ENCODE assay signal across 8 mouse cellular contexts in genomic region chr8:70302901-70303300, GRCm38 (mm10). TPM values are rescaled to one million over a fixed set of nuclear protein-coding genes. Genes with fewer than 3 reads are reported as not detected.
DNase-seq lines count a peak whose midpoint lies in the region; ATAC-seq and TF ChIP-seq lines count a peak whose summit lies in the region.

No protein-coding gene starts in this region.

- peak overlapping the region; percentile 87 for H3K9ac ChIP-seq in lung, embryonic 15.5 days
- H3K9ac ChIP-seq in limb, embryonic 13.5 days = peak overlapping the region; percentile 82

- 4% methylated on average over 16 of the region's 16 CpGs for WGBS in lung, embryonic 15.5 days
- WGBS in forebrain, embryonic 10.5 days = 5% methylated on average over 16 of the region's 16 CpGs
- 4% methylated on average over 16 of the region's 16 CpGs for WGBS in limb, embryonic 13.5 days
- WGBS in olfactory bulb, adult 2 months = 3% methylated on average over 16 of the region's 16 CpGs

- TF ChIP-seq CTCF in olfactory bulb, adult 2 months (IDR thresholded peaks at IDR 0.05; ENCODE audit: insufficient read depth, low read depth, low read length) = no peak

- peaks cover 20% of the 10 kb centered on the region for H3K4me1 ChIP-seq in lung, embryonic 15.5 days
- peaks cover 24% of the 10 kb centered on the region for H3K4me1 ChIP-seq in forebrain, embryonic 10.5 days
- peaks cover 28% of the 10 kb centered on the region for H3K4me1 ChIP-seq in limb, embryonic 13.5 days
- H3K4me1 ChIP-seq in olfactory bulb, adult 2 months (ENCODE audit: control insufficient read depth, insufficient read depth, low read length) = peaks cover 9% of the 10 kb centered on the region

- no peak for TF ChIP-seq POLR2A in olfactory bulb, adult 2 months (IDR thresholded peaks at IDR 0.05; ENCODE audit: insufficient read depth, low read depth, low read length)

- peak; percentile 15; the same call in 1 of the 2 replicates for ATAC-seq in lung, embryonic 15.5 days (ENCODE audit: borderline replicate concordance, extremely low read depth, low FRiP score, low TSS enrichment)
- 0 out of 2 replicates have a peak, but pooled peaks have one; percentile 20 for ATAC-seq in limb, embryonic 13.5 days (ENCODE audit: low FRiP score, low read depth)
- ATAC-seq in megakaryocyte progenitor cell, adult 5-6 weeks (replicated peaks; ENCODE audit: poor library complexity) = no peak

- peak overlapping the region; percentile 85 for H3K4me2 ChIP-seq in lung, embryonic 15.5 days
- peak overlapping the region; percentile 94 for H3K4me2 ChIP-seq in limb, embryonic 13.5 days (replicated peaks)

- DNase-seq in lung, postnatal 25 days (ENCODE audit: low spot score) = no peak
- DNase-seq in forebrain, embryonic 10.5 days (ENCODE audit: extremely low spot score, low spot score) = no peak
- DNase-seq in left cerebral cortex, adult 9 months (ENCODE audit: low spot score in 2 of 2) = no peak
- no peak for DNase-seq in thymus, postnatal 14 days

- H3K4me3 ChIP-seq in lung, embryonic 15.5 days = peak overlapping the region; percentile 98
- H3K4me3 ChIP-seq in forebrain, embryonic 10.5 days = peak overlapping the region; percentile 92
- H3K4me3 ChIP-seq in limb, embryonic 13.5 days = peak overlapping the region; percentile 68
- peak overlapping the region; percentile 92 for H3K4me3 ChIP-seq in olfactory bulb, adult 2 months (ENCODE audit: insufficient read depth, low read depth, low read length)

- peaks cover 48% of the 10 kb centered on the region for H3K36me3 ChIP-seq in lung, embryonic 15.5 days
- peaks cover 67% of the 10 kb centered on the region for H3K36me3 ChIP-seq in forebrain, embryonic 10.5 days (replicated peaks)
- H3K36me3 ChIP-seq in limb, embryonic 13.5 days = peaks cover 61% of the 10 kb centered on the region

- peak overlapping the region; percentile 76 for H3K27ac ChIP-seq in lung, embryonic 15.5 days
- H3K27ac ChIP-seq in forebrain, embryonic 10.5 days = peak overlapping the region; percentile 88
- no peak overlapping the region for H3K27ac ChIP-seq in limb, embryonic 13.5 days
- 0 out of 2 replicates have a peak overlapping the region, but pooled peaks have one; percentile 32 for H3K27ac ChIP-seq in olfactory bulb, adult 2 months (ENCODE audit: insufficient read depth, low read depth, low read length)

- no peaks in the 10 kb centered on the region for H3K27me3 ChIP-seq in lung, embryonic 15.5 days
- no peaks in the 10 kb centered on the region for H3K27me3 ChIP-seq in forebrain, embryonic 10.5 days (ENCODE audit: poor library complexity, severe bottlenecking)
- no peaks in the 10 kb centered on the region for H3K27me3 ChIP-seq in limb, embryonic 13.5 days

- no peaks in the 10 kb centered on the region for H3K9me3 ChIP-seq in lung, embryonic 15.5 days
- no peaks in the 10 kb centered on the region for H3K9me3 ChIP-seq in forebrain, embryonic 10.5 days
- H3K9me3 ChIP-seq in limb, embryonic 13.5 days = no peaks in the 10 kb centered on the region

RNA-seq across cellular contexts. Expression of gene Cope, which starts 0.6 kb away (rescaled TPM):
- 332 and 336 TPM in 2 replicates for polyA plus RNA-seq in lung, embryonic 15.5 days (2015; fragmentation: Nextera tagmentation; extraction: Ambion mirVana)
- polyA plus RNA-seq in forebrain, embryonic 10.5 days (2016; fragmentation: Nextera tagmentation; extraction: Ambion mirVana) = 286 and 300 TPM in 2 replicates
- 340 and 345 TPM in 2 replicates for polyA plus RNA-seq in limb, embryonic 13.5 days (2015; fragmentation: Nextera tagmentation; extraction: Ambion mirVana)
- polyA plus RNA-seq in olfactory bulb, adult 2 months (2012; ENCODE audit: insufficient read depth, insufficient read length, low replicate concordance, missing spikeins) = not detected in 2 replicates
- total RNA-seq in megakaryocyte progenitor cell, adult 5-6 weeks (2015) = 214 and 223 TPM in 2 replicates
- 129 and 151 TPM in 2 replicates for total RNA-seq in megakaryocyte progenitor cell, adult 5-6 weeks (2017)

RNA-seq across cellular contexts. Expression of gene Ddx49, which starts 0.6 kb away (rescaled TPM):
- 46.0 and 48.0 TPM in 2 replicates for polyA plus RNA-seq in lung, embryonic 15.5 days (2015; fragmentation: Nextera tagmentation; extraction: Ambion mirVana)
- polyA plus RNA-seq in forebrain, embryonic 10.5 days (2016; fragmentation: Nextera tagmentation; extraction: Ambion mirVana) = 54.9 and 57.2 TPM in 2 replicates
- polyA plus RNA-seq in limb, embryonic 13.5 days (2015; fragmentation: Nextera tagmentation; extraction: Ambion mirVana) = 55.8 and 60.9 TPM in 2 replicates
- polyA plus RNA-seq in olfactory bulb, adult 2 months (2012; ENCODE audit: insufficient read depth, insufficient read length, low replicate concordance, missing spikeins) = not detected in 2 replicates
- total RNA-seq in megakaryocyte progenitor cell, adult 5-6 weeks (2015) = 42.7 and 44.7 TPM in 2 replicates
- 163 and 172 TPM in 2 replicates for total RNA-seq in megakaryocyte progenitor cell, adult 5-6 weeks (2017)

RNA-seq across cellular contexts. Expression of gene Cers1, which starts 12.7 kb away (rescaled TPM):
- polyA plus RNA-seq in lung, embryonic 15.5 days (2015; fragmentation: Nextera tagmentation; extraction: Ambion mirVana) = 3.1 and 3.3 TPM in 2 replicates
- 4.1 and 4.5 TPM in 2 replicates for polyA plus RNA-seq in forebrain, embryonic 10.5 days (2016; fragmentation: Nextera tagmentation; extraction: Ambion mirVana)
- polyA plus RNA-seq in limb, embryonic 13.5 days (2015; fragmentation: Nextera tagmentation; extraction: Ambion mirVana) = 10.0 and 10.2 TPM in 2 replicates
- not detected in 2 replicates for polyA plus RNA-seq in olfactory bulb, adult 2 months (2012; ENCODE audit: insufficient read depth, insufficient read length, low replicate concordance, missing spikeins)
- not detected in 2 replicates for total RNA-seq in megakaryocyte progenitor cell, adult 5-6 weeks (2015)
- not detected in 2 replicates for total RNA-seq in megakaryocyte progenitor cell, adult 5-6 weeks (2017)

RNA-seq across cellular contexts. Expression of gene Homer3, which starts 20.3 kb away (rescaled TPM):
- 70.4 and 73.0 TPM in 2 replicates for polyA plus RNA-seq in lung, embryonic 15.5 days (2015; fragmentation: Nextera tagmentation; extraction: Ambion mirVana)
- polyA plus RNA-seq in forebrain, embryonic 10.5 days (2016; fragmentation: Nextera tagmentation; extraction: Ambion mirVana) = 115 and 120 TPM in 2 replicates
- polyA plus RNA-seq in limb, embryonic 13.5 days (2015; fragmentation: Nextera tagmentation; extraction: Ambion mirVana) = 57.9 and 58.1 TPM in 2 replicates
- polyA plus RNA-seq in olfactory bulb, adult 2 months (2012; ENCODE audit: insufficient read depth, insufficient read length, low replicate concordance, missing spikeins) = not detected in 2 replicates
- 4.2 and 5.8 TPM in 2 replicates for total RNA-seq in megakaryocyte progenitor cell, adult 5-6 weeks (2015)
- total RNA-seq in megakaryocyte progenitor cell, adult 5-6 weeks (2017) = 8.9 and 9.9 TPM in 2 replicates

RNA-seq across cellular contexts. Expression of gene Gdf1, which starts 26.7 kb away (rescaled TPM):
- polyA plus RNA-seq in lung, embryonic 15.5 days (2015; fragmentation: Nextera tagmentation; extraction: Ambion mirVana) = 1.0 TPM in 2 replicates
- polyA plus RNA-seq in forebrain, embryonic 10.5 days (2016; fragmentation: Nextera tagmentation; extraction: Ambion mirVana) = 3.7 and 4.6 TPM in 2 replicates
- polyA plus RNA-seq in limb, embryonic 13.5 days (2015; fragmentation: Nextera tagmentation; extraction: Ambion mirVana) = 0.78 and 2.7 TPM in 2 replicates
- not detected in 2 replicates for polyA plus RNA-seq in olfactory bulb, adult 2 months (2012; ENCODE audit: insufficient read depth, insufficient read length, low replicate concordance, missing spikeins)
- not detected in 2 replicates for total RNA-seq in megakaryocyte progenitor cell, adult 5-6 weeks (2015)
- not detected in 2 replicates for total RNA-seq in megakaryocyte progenitor cell, adult 5-6 weeks (2017)

Comparison
In these comparisons a context has a peak if more than half of its experiments do, and no peak if none do; other contexts are left out.
1. RNA of gene Ddx49, which starts 0.6 kb away (polyA plus RNA-seq): 54.9 to 57.2 TPM in forebrain, embryonic 10.5 days, 55.8 to 60.9 TPM in limb, embryonic 13.5 days and 46.0 to 48.0 TPM in lung, embryonic 15.5 days; not detected in olfactory bulb, adult 2 months; every median in the first group is over 10 times any median in the second.
2. Peak in every context shown above with its lines, with median percentiles within 50 percentile points of each other: H3K4me3 ChIP-seq.